Mouse (Mus musculus): ENCODE data around the gene Bod1.

Bod1 gene

GRCm38 (mm10) chr11:31671354-31672169 is at the start of gene Bod1:
Bod1 (minus strand) TSS chr11:31671885.
- DNase-seq (ENCODE audit: inconsistent ontology term) = peak; percentile 93

- no peak for DNase-seq (ENCODE audit: inconsistent ontology term)
Observed at GRCm38 (mm10) chr11:31719090-31719489, 47.4 kb upstream of the Bod1 start.

DNA sequence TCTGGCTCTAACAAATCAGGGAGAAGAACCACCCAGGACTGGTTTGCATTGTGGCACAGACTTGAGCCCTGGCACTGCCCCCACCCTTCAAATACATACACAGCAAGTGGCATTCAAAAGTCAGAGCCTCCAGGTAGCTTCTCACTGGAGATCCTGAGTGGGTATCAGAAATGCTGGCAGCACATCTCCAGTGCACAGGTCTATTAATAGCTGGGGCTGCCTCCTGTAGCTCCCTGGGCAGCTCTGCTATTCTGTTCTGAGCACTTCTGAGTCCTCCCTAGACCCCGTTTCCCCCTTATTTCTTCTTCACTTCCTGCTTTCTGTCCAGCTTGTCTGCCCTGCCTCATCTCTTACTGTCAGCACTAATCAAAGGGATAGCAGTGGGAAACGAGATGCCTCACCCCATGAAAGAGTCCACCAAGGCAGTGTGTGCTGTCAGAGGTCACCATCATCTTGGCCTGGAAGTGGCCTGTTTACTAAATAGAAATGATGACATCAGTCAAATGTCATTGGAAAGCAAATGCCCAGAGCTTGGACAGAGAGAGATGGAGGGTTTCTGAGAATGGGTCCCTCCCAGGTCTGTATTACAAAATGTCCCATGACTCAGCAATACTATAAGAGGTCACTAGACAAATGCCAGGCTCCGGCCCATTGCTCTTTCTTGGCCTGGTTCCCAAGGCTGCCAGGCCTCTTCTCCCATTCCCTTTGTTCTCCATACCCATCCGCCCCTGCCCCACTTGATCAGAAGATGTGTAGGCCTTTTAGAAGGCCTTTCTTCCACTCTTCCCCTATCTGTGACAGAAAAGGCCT is 46.4 kb upstream of the Bod1 start:
- DNase-seq (ENCODE audit: inconsistent ontology term) = peak; percentile 52

DNA sequence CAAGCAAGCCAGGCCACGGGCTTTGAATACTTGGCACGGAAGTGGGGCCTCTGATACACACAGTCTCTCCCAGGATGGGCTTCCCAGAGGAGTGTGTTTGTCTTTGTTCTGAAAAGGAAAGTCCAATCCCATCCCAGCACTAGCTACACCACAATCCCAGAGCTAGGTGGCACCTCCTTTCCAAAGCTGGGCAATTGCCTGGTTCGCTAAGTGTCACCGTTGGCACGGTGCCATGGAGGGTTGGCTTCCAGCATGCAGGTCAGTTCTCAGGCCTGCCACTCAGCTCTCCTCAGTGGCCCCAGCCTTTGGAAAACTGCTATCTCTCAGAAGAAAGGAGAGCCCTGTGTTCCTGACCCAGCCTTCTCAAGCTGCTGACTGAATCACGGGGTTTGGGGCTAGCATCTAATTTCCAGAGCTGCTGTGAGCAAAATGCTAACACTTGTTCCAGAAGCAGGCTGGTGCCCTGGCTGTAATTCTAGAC is 42.0 kb upstream of the Bod1 start:
- peak; percentile 97 for DNase-seq (ENCODE audit: inconsistent ontology term)

- DNase-seq (ENCODE audit: inconsistent ontology term) = peak; percentile 79
Observed at GRCm38 (mm10) chr11:31713116-31713515, 41.4 kb upstream of the Bod1 start.

DNA sequence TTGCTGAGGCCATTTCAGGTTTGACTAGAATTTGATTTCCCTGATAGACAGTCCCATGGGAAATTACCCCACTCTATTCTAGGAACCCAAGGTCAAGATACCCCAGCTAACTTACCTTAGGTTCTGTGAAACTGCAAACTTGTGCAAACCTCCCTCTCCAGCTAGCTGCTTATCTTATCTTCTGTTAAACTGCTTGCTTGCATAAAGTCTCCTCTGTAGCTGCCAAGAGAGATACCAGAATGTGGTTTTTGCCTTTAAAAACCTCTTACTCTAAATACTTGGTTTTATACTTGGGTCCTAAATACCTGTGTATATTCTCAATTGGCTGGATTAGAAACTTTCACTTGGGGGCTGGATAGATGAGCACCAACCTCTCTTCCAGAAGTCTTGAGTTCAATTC is 36.1 kb upstream of the Bod1 start:
- no peak for DNase-seq (ENCODE audit: inconsistent ontology term)

GRCm38 (mm10) chr11:31703173-31703572 is 31.5 kb upstream of the Bod1 start:
- DNase-seq (ENCODE audit: inconsistent ontology term) = no peak

- DNase-seq (ENCODE audit: inconsistent ontology term) = no peak
Observed at GRCm38 (mm10) chr11:31701901-31702300, 30.2 kb upstream of the Bod1 start.

DNA sequence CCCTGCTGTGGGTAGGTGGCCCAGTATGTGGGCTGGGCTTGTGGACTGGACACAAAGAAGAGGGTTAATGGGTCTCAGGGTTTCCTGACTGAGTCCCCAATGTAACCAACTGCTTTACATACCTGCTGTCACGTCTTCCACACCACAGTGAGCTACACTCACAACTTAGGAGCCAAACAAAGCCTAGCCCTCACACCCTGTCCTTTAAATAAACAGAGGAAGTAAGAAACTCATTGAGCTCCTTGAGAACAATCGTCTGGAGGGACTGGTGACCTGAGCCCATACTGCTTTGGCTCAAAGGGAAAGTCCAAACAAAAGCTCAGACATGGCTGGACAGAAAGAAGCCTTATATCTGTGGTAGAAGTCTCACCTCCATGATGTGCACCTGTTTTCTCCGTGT is 27.8 kb upstream of the Bod1 start:
- no peak for DNase-seq (ENCODE audit: inconsistent ontology term)

DNA sequence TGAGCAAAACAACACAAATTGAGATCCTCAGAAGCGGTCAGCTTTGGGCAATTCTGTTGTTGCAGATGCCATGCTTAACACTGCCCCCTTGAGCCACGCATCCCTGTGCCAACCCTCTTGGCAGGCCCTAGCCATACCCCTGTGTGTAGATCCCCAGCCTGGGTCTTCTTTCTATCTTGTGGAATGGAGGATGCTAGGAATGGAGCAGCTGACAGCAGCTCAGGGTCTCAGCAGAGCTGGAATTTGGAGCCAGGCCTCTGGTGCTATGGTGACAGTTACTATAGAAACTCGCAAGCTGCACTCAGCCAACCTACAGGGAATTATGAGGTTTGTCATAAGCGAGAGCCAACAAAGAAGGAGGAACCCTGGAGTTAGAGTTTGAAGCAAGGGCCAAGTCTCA is 23.1 kb upstream of the Bod1 start:
- DNase-seq (ENCODE audit: inconsistent ontology term) = peak; percentile 54

DNA sequence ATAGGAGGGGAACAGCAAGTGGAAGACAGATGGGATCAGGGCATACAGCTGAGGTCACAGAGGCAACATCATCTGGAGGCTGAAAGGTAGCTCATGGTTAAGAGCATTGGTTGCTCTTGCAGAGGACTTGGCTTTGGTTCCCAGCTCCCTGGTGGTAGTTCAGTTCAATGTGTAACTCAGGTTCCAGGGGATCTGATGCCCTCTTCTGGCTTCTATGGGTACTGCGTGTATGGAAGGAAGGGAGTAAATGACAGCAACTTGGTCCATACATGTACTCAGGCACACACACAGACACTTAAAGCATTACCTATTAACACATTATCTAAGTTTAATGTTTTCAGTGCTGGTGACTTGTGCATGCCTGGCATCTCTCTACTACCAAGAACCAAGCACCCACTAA is 22.4 kb upstream of the Bod1 start:
- no peak for DNase-seq (ENCODE audit: inconsistent ontology term)

GRCm38 (mm10) chr11:31693322-31693721 is 21.6 kb upstream of the Bod1 start:
- DNase-seq (ENCODE audit: inconsistent ontology term) = no peak

DNA sequence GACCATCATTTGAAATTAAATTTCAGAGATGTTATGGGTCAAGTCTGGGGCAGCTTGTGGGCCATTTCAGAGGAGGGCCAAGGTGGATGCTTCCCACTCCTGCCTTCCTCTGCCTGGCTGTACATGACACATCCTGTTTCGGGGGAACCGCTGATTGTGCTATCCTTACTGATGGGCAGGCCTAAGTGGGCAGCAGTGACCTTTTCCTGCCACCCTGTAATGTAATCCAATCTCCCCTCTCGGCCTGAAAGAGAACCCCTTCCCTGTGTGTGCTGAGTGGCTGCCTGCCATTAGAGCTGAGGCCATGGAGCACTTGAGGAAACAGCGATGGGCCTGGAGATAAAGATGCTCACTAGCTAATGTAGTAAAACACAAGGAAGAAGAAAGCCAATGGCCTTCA is 17.3 kb upstream of the Bod1 start:
- no peak for DNase-seq (ENCODE audit: inconsistent ontology term)

- no peak for DNase-seq (ENCODE audit: inconsistent ontology term)
Observed at GRCm38 (mm10) chr11:31684913-31685567, 13.4 kb upstream of the Bod1 start.

- DNase-seq (ENCODE audit: inconsistent ontology term) = no peak
Observed at GRCm38 (mm10) chr11:31684126-31684525, 12.4 kb upstream of the Bod1 start.

GRCm38 (mm10) chr11:31679840-31680381 is 8.2 kb upstream of the Bod1 start:
- peak; percentile 77 for DNase-seq (ENCODE audit: inconsistent ontology term)

DNA sequence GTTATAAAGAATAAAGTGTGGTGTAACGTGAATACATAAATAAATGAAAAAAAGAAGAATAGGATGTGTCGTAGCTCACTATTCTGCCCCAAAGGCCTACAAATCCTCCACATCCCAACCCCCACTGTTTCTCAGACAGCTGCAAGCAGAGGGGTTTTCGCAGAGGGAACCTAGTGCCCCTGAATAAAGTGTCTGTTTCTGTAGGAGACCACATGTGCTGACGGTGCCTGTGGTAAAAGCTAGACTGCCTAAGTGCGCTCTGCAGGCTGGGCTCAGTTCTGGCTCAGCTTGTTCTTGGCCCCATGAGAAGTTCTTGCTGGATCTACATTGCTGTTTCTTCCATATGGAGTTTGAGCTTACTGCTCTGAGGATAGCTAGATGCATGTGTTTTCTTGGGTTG is 5.6 kb upstream of the Bod1 start:
- no peak for DNase-seq (ENCODE audit: inconsistent ontology term)

GRCm38 (mm10) chr11:31676661-31677252 is 5.1 kb upstream of the Bod1 start:
- no peak for DNase-seq (ENCODE audit: inconsistent ontology term)

GRCm38 (mm10) chr11:31675430-31675829 is 3.7 kb upstream of the Bod1 start:
- peak; percentile 70 for DNase-seq (ENCODE audit: inconsistent ontology term)

DNA sequence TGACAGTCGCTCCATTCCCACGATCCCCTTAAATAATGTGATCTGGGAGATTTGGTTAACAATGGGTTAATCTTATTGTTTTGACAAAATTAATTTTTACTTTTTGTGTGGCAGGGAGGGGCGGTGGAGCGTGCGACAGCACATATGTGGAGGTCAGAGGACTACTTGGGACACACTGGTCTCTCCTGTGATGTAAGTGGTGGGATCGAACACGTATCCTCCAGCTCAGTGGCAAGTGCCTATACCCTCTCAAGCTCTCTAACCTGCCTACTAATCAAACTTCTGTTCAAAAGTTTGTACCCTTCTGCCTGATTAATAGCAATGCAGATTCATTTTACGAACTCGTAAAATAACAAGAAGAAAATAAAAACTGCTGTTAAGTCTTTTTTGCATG is 482 bp upstream of the Bod1 start:
- DNase-seq (ENCODE audit: inconsistent ontology term) = no peak

GRCm38 (mm10) chr11:31670468-31670921 is 1.2 kb downstream of the Bod1 start:
- DNase-seq (ENCODE audit: inconsistent ontology term) = peak; percentile 53
